Mouse (Mus musculus): ENCODE measurements at regions not wholly inside any gene's neighbourhood (a gene's known extent, or its start where the extent isn't known, plus 50 kb on each side); places are given as distances from the start of the nearest gene placed in this dataset.

DNA sequence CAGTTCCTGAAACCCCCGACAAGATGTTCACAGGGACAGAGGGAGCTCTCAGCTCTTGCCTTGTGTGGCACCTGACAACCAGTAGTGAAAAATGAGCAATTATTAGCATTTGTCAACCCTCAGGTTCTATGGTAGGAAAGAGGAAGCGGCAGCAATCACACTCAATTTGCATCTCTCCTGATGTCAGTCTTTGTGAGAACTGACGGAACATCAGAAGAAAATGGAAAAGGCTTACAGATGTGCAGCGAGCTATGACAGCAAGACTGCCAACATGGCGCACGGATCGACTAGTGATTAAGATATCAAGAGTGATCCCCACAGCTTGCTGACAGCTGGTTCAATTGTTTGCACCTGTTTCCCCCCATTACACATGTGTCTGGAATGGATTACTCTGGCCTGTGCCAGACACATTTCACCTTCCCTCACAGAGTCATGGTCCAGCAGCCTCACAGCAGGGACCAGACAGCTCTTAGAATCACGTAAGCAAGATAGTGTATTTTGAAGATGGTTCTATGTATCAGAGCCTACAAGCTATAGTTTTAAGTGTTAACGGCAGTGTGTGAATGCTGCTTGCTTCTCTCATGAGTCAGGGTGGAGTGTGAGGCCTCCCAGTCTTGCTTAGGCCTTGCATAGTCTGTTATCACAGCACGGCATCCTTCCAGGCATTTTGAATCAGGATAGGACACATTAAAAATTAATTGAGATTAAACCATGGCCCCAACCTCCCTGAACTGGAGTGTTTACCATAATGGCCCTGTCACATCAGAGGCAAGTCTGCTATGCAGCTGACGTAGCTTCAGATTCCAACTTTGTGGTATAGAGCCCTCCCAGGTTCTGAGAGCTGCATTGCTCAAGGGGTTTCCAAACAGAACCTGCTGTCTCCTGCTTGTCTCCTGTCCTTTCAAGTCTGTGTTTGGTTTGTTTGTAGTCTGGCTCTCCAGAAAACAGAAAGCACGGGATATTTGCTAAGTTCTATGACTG is 2258.0 kb downstream of the 4930444P10Rik start:
- DNase-seq, result no peak

DNA sequence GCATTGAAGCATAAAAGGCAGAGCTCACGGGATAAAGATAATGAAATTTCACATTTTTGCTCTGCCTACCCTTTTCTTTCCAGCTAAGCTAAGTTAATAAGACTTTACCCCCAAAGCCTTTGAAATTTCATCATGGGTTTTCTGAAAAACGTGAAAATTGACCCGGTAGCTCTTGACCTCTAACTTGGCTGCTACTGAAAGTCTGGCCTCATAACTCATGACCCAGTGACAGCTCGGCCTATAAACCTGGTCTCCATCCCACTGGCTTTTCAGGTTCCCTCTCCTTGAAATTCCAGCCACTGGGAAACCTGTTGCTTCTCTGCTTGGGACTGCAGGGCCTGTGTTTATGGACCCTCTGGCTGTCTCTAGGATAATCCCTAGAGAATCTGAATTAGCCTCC is 2285.3 kb downstream of the 4930444P10Rik start:
- DNase-seq, result no peak

DNA sequence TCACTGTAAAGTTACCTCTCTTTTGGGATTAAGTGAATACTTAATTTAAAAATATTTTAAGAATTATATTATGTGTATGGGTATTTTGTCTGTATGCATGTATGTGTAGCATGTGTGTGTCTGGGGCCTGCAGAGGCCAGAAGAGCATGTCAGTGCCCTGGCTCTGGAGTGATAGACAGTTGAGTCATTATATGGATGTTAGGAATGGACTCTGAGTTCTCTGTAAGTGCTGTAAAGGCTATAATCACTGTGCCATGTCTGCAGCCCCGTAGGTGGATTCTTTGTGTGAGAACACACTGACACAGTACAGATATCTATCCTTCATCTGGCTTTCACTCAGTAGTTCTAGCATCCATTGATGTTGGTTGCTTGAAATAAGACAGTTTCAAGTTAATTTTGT is 2292.7 kb downstream of the 4930444P10Rik start:
- DNase-seq, result no peak

DNA sequence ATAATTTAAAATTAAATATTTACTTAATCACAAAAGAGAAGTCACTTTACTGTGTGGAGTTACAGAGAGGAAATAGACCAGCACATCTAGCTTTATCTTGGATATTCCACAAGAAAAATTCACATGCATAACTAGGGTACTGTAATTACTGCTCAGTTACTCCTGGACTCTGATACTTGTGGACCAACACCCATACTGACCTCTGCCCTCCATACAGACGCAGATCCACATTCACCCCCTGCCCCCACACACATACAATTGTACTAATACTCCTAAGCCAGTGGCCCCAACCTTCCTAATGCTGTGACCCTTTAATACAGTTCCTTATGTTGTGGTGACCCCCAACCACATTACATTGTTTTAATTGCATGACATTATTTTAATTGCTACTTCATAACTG is 2294.3 kb downstream of the 4930444P10Rik start:
- DNase-seq, result no peak

DNA sequence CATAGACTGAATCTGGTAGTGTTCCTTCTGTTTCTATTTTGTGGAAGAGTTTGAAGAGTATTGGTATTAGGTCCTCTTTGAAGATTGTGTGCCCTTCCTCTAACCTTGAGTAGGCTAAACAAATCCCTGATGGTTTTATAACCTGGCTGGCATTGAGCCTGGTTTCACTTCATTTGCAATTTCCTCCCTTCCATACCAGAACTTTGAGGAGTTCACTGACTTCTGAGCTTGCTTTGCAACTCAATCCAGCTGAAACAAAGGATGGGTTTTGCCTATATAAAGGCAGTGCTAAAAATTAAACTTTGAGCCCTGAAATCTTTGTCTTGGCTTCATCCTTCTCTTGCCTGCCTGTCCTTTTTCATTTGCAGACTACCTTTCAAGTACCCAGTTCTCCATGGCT is 2297.9 kb downstream of the 4930444P10Rik start:
- DNase-seq, result no peak

DNA sequence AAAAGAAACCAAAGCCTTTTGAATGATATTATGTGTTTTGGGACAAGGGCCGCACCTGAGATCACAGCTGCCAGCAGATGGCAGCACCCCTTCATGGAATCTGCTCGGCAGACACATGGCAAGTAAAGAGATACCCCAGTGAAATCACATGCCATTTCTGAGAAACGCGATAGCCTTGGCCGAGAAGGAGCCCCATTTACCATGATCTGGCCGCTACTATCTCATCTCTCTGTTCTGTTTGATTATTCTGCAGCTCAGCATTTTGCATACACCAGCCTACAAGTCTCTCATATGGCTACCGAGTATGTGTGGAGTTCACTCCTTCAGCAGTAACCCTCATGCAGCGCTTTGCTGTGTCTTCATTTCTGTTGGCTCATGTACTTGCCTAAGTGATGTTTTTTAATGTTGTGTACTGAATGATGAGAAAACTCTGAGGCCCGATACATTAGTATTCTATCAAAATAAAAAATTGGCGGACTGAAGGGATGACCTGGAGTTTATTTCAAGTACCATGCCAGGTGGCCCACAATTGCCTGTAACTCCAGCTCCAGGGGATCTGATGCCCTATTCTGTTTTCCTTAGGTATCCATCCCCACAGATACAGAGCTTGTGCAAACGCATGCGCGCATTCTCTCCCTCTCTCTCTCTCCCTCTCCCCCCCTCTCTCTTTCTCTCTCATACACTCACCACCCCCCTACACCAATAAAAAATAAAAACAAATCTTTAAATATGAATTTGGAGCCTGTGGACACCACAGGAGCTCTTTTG is 2303.6 kb downstream of the 4930444P10Rik start:
- peak; percentile 53 to 62 for DNase-seq

DNA sequence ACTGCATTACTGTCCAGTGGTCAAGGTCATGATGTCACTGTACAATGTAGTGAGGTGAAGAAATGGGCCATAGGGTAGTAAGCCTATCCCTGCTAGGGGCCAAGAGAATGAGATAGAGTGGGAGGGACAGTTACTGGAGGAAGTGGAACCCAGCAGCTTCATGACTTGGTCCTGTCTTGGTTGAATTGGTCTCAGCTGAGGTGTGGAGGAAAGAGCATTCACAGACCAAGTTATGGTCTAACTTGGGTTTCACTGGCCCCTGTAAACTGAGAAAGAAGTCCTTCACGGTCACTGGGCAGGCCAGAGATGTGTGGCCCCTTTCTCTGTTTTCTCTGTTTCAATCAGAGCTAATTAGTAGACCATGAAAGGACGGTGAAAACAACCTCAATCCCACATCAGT is 2306.1 kb downstream of the 4930444P10Rik start:
- no peak for DNase-seq

DNA sequence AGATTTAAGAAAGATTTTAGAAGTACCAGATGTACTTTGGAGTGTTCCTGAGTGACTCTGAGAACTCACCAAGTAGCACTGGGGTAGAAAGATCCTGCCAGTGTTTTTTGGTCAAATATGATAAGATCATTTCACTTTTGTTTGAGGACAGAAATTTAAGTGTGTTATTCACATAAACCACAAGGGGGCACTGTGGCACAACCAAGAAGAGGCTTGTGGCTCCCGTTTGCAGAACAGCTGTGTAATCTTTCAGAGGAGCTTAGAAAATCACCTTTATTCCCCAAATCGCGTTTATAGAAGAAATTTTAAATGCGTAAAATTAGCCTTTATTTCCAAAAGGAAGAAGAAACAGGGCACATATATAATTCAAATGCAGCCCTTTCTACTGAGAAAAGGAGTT is 2308.7 kb downstream of the 4930444P10Rik start:
- DNase-seq, result peak in 1 of 2 experiments; percentile 6

DNA sequence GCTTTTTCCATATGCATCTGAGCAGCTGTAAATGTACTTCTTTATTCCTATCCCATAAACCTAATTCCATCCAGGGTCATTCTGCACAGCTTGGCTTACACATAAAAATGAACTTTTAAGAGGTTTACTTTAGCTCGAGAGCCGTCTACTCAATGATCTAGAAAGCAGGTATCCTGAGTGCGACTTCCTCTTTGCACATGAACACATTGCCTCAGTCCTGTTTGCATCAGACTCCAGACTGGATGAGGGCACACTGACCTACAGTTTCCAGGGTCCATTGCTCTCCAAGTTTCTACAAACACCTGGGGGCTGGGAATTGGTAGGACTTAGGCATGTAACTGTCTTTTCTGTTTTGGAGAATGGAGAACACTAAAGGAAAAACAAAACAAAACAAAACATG is 2310.5 kb downstream of the 4930444P10Rik start:
- DNase-seq, result no peak

DNA sequence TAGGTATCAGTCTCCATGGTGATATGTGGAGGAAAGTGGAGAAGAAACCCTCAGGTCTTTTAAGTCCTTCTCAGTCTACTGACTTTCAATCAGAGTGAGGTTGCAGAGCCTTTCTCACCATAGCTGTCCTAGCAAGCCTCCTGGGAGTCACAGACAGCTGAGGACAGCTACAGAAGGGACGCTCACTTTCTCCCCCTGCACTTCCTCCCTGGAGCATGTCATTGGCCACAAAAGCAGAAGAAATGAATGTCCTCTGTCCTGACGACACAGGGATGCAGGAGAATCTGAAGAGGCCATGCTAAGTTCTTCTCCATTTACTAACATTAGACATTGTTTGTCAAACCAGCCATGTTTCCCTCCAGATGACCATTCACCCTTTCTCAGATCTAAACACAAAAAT is 2321.0 kb downstream of the 4930444P10Rik start:
- DNase-seq, result no peak

DNA sequence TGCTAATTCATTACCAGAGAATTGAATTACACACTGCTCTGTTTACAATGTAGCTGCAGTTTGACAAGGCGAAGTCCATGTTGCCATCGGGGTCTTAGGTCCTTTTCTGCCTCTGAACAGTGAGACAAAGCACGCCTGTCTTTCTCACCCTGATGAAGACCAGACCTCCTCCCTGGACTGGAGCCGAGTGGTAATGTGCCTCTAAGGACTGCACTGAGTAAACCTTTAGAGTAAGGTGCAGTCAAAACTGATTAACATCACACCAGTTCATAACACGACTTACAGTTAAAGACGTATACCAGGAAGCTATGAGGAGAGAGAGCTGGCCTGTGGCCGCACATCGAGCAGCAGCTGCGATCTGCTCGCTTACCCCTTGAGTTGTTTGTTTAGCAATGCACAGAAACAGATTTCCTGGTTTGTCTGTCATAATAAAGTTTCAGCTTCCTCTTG is 2322.1 kb downstream of the 4930444P10Rik start:
- DNase-seq, result no peak

DNA sequence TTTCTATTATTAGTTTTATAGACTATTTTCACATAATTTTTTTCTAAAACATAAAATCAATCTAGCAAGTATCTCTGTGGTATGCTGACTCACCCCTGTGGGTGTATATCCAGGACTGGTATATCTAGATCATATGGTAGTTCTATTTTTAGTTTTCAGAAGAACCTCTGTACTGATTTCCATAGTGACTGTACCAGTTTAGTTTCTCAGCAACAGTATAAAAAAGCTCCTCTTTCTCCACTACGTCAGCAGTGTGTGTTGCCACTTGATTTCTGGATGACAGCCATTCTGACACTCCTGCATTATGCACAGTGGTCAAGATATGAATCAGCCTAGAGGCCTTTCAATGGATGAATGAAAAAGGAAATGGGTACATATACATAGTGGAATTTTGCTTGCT is 2338.6 kb downstream of the A830018L16Rik start:
- no peak for DNase-seq

DNA sequence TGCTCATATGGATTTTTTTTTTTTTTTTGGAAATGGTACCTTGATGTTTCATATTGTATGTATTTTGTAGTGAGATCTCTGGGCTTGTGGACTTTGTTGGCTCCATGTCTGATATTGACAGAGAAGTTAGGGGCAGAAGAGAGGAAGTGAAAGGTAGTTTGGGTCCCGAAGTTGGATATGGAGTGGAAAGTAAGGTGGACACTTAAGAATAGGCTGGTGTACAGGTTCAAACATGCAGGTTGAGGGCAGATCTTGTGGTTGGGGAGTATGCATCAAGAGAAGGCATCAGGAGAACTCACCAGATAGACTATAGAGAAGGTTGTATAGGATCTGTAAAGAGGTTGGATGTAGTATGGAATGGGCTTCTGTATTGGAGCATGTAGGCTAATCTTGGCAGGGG is 2337.5 kb downstream of the A830018L16Rik start:
- DNase-seq, result no peak
